Mouse (Mus musculus) neural tube, embryonic 15.5 days (tissue): ENCODE data around the gene Smyd3. TPM values are rescaled to one million over a fixed set of nuclear protein-coding genes. Genes with fewer than 3 reads are reported as not detected.

Experiments
- ATAC-seq: fragments of 200-750 bp; cut with Nextera tagmentation; 2 replicates; pipeline ENCODE4 v1.8.0; 2017; ENCODE audit warnings: mild to moderate bottlenecking, moderate TSS enrichment, moderate library complexity; ENCODE audit not compliant: low FRiP score
- H3K27ac ChIP-seq: fragments of 300-500 bp; sonication (generic); replicated peaks from 2 replicates; pipeline ENCODE4 v1.5.1; 2015; ENCODE audit warnings: mild to moderate bottlenecking, inconsistent platforms
- H3K27me3 ChIP-seq: fragments of 300-500 bp; sonication (generic); replicated peaks from 2 replicates; pipeline ENCODE4 v1.6.1; 2015; ENCODE audit warnings: inconsistent platforms
- H3K36me3 ChIP-seq: fragments of 300-500 bp; sonication (generic); 2 replicates; pipeline ENCODE4 v1.6.1; 2015; ENCODE audit warnings: inconsistent platforms
- H3K4me1 ChIP-seq: fragments of 300-500 bp; sonication (generic); 2 replicates; pipeline ENCODE4 v1.6.1; 2015; ENCODE audit warnings: inconsistent platforms
- H3K4me2 ChIP-seq: fragments of 300-500 bp; sonication (generic); 2 replicates; pipeline ENCODE4 v1.6.1; 2015; ENCODE audit warnings: inconsistent platforms, mild to moderate bottlenecking, moderate library complexity
- H3K4me3 ChIP-seq: fragments of 300-500 bp; sonication (generic); replicated peaks from 2 replicates; pipeline ENCODE4 v1.5.1; 2015; ENCODE audit warnings: mild to moderate bottlenecking, inconsistent platforms
- H3K9ac ChIP-seq: fragments of 300-500 bp; sonication (generic); replicated peaks from 2 replicates; pipeline ENCODE4 v1.6.1; 2015; ENCODE audit warnings: mild to moderate bottlenecking, inconsistent platforms
- H3K9me3 ChIP-seq: fragments of 300-500 bp; sonication (generic); replicated peaks from 2 replicates; pipeline ENCODE4 v1.6.1; 2016; ENCODE audit warnings: inconsistent platforms
- WGBS: fragments of 180-500 bp; shearing (Covaris S2); methylation state at CpG from one replicate; pipeline ENCODE4 v1.1.7; 2015; ENCODE audit warnings: mixed read lengths; 5-methylcytosine and 5-hydroxymethylcytosine counted together
- polyA plus RNA-seq: library from polyadenylated mRNA; unstranded; fragments of >200 nt; fragmentation: Nextera tagmentation; extraction: Ambion mirVana; gene quantifications from 2 replicates; pipeline ENCODE4 v1.2.1, GENCODE M21; 2015

Smyd3 gene
- polyA plus RNA-seq, 1 experiment from 2014 or later, result 26.0 TPM

DNA sequence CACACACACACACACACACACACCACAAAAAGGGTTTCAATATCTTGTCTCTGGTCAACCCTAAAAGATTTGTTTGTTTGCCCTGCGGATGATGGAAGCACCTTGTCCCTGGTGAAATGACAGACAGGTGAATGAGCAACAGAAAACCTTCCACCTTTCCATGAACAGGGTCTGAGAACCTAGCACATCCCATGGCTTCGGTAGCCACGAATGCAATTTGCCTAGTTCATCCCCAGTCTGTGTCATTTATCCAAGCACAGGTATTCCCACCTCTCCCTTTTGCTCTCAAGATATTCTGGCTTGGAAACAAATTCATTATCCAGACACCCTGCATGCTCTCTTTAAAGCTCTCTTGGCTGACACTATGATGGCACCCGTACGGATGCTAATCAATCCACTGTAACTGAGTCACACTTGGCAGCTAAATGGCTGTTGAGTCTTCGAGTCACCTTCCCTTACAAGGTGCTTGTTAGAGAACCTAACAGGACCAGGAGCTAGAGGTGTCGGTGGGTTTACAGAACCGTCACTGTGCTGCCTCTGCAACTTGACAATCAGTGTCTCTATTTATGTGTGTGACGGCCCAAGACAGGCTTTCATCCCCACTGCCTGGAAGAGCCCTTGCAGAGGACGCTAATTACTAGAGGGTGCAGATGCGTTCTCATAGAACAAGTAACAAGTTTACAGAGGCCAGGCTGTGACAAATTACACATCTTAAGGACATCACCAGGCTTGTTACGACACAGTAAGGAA lies 309.8 kb downstream of the Smyd3 start:
- Histone ChIP-seq H3K4me2 (no peak overlapping the region), H3K27ac (no peak overlapping the region), H3K36me3 (no peaks in the 10 kb centered on the region), H3K4me3 (no peak overlapping the region), H3K27me3 (no peaks in the 10 kb centered on the region), H3K4me1 (peaks cover 17% of the 10 kb centered on the region), H3K9me3 (no peaks in the 10 kb centered on the region), H3K9ac (no peak overlapping the region)
- no peak for ATAC-seq
- WGBS, result 51% methylated on average over 12 of the region's 12 CpGs

DNA sequence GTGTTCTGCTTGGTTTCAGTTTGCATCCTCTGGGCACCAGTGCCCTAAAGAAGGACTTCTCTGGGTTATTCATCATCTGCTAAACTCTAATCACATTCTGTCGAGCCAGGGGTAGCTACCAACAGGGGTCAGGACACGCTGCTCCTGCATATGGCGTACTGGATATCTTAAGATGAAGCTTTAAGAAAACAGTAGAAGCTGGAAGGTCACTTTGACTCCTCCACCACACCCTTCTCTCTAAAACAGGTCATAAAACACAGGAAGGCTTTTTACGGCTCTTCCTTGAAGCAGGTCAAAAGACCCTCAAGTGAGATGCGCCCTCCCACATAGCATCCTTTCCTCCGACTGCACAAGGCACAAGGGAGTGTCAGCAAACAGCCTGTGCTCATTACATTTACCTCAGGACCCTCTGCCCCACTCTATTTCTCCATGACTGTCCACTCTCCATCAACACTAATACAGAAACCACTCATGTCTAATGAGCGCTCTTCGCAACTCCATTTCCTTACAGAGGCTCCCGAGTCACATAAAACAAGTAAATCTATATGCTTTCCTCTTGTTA lies 310.6 kb downstream of the Smyd3 start:
- Histone ChIP-seq H3K27me3 (no peaks in the 10 kb centered on the region), H3K36me3 (no peaks in the 10 kb centered on the region), H3K4me2 (no peak overlapping the region), H3K4me1 (peaks cover 17% of the 10 kb centered on the region), H3K27ac (no peak overlapping the region), H3K9ac (no peak overlapping the region), H3K4me3 (no peak overlapping the region), H3K9me3 (no peaks in the 10 kb centered on the region)
- no peak; the same call in 1 of the 2 replicates for ATAC-seq
- WGBS, result 47% methylated on average over 9 of the region's 9 CpGs

DNA sequence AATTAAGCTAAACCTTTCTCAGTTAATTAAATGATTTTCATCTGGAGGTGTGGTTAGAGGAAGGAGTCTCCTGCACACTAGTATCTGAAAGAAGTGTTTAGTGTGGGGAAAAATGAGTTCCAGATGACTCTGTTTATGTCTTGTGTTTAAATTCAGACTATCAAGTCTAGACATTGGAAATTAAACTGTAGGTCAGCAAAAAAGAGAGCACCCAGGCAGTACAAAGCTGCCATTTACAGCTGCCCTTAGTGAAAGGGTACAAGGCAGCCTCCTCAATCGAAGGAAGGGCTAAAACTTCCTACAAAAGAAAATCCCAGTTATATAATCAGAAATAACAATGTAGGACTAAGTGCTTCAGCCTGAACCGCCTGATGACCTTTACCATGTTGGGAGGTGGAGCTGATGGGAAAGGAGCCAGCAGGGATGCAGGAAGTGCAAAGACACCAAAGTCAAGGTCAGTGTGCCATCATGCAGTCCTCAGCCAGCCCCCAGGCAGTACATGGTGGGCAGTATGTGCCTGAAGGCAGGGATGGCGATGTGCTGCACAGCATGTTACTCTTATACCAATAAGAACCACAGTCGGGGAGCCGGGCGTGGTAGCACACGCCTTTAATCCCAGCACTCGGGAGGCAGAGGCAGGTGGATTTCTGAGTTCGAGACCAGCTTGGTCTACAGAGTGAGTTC lies 319.2 kb downstream of the Smyd3 start:
- Histone ChIP-seq H3K9ac (no peak overlapping the region), H3K4me3 (no peak overlapping the region), H3K4me1 (peaks cover 12% of the 10 kb centered on the region), H3K36me3 (no peaks in the 10 kb centered on the region), H3K27ac (no peak overlapping the region), H3K4me2 (no peak overlapping the region), H3K9me3 (no peaks in the 10 kb centered on the region), H3K27me3 (no peaks in the 10 kb centered on the region)
- ATAC-seq, result no peak
- WGBS, result 85% methylated on average over 9 of the region's 9 CpGs

DNA sequence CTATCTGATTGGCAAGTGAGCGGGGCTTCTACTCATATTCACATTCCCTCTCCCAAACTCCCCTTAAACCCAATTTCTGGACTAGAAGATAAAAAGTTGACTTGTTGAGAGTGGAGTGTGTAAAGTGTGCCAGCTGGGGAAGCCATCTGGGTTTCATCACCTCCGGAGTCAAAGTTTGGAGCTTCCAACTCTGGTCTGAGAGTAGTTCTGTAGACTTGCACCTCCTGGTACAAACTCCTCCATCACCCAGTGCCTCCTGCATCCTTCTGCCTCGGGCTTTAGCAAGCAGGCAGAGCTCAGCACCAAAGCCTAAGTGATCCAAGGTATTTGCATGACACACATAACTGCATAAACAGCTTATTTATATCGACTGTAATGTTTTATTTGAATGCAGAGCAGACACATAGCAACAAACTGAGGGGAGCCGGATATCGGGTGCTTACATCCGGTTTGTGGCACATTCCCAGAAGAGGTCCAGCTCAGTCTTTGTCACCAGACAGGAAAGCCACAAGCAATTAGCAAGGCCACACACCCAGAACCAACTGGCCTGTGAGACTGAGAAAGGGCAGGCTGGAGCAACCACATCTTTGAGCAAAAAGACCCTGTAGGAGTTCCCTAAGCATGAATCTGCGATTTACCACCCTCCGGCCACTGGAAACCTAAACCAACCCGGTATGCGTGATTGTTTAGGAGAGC lies 319.9 kb downstream of the Smyd3 start:
- no peak overlapping the region for H3K4me2 ChIP-seq
- no peaks in the 10 kb centered on the region for H3K36me3 ChIP-seq
- H3K9ac ChIP-seq, result no peak overlapping the region
- H3K27me3 ChIP-seq, result no peaks in the 10 kb centered on the region
- no peak overlapping the region for H3K27ac ChIP-seq
- peaks cover 12% of the 10 kb centered on the region for H3K4me1 ChIP-seq
- WGBS, result 54% methylated on average over 11 of the region's 11 CpGs
- H3K4me3 ChIP-seq, result no peak overlapping the region
- no peaks in the 10 kb centered on the region for H3K9me3 ChIP-seq
- no peak for ATAC-seq

DNA sequence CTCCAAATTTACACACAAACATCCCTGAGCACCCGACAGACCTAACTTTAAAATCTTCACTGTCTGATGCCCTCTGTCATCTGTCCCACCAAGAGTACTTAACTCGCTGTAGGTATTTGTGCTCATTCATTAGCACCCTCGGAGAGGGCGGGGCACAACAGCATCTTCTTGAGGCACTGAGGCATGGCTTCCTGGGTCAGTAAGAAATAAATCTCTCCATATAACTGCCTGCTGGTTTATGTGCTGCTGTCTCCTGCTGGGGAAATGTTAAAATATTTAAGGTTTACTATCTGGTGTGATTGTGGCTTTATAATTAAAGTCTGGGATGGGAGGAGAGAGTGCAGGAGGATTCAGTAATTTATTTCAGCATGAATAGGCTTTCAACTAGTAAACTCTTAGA lies 320.7 kb downstream of the Smyd3 start:
- Histone ChIP-seq H3K9me3 (no peaks in the 10 kb centered on the region), H3K4me2 (no peak overlapping the region), H3K4me1 (peaks cover 12% of the 10 kb centered on the region), H3K4me3 (no peak overlapping the region), H3K27ac (no peak overlapping the region), H3K36me3 (no peaks in the 10 kb centered on the region), H3K9ac (no peak overlapping the region), H3K27me3 (no peaks in the 10 kb centered on the region)
- no peak for ATAC-seq
- WGBS, result 12% methylated on average over 4 of the region's 4 CpGs

DNA sequence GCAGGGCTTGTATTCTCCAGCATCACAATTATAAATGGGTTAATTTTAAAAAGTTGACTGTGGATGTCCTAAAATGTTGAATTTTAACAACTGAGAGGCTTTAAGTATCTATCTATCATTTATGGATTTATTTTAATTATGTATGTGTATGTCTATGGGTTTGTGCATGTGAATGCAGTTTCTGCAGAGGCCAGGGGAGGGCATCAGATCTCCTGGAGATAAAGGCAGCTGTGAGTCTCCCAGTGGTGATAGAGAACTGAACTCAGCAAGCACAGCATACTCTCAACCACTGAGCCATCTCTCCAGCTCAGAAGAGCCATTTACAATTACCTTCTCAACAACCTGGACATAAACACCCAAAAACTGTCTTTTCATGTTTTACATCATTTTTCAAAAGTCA lies 321.4 kb downstream of the Smyd3 start:
- H3K36me3 ChIP-seq, result no peaks in the 10 kb centered on the region
- H3K27ac ChIP-seq, result no peak overlapping the region
- H3K4me1 ChIP-seq, result peaks cover 12% of the 10 kb centered on the region
- H3K4me2 ChIP-seq, result no peak overlapping the region
- H3K9ac ChIP-seq, result no peak overlapping the region
- H3K9me3 ChIP-seq, result no peaks in the 10 kb centered on the region
- no peak overlapping the region for H3K4me3 ChIP-seq
- H3K27me3 ChIP-seq, result no peaks in the 10 kb centered on the region
- no peak for ATAC-seq

DNA sequence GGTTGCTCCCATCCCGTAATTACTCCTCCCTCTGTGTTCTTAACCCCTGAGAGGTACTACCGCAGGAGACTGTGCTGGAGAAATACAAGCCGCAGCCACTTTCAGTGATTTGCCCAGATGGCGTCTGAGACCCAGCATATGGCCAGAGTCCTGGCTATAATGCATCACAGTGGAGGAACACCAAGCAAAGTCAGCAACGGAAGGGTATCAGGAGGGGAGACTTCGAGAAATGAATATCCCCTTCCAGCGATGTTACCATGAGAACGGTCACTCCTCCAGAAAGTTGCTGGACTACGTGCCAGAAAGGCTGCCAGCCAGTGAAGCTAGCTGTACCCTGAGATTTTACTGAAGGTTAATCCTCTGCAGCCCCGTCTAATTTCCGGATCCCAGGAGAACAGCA lies 325.1 kb downstream of the Smyd3 start:
- Histone ChIP-seq H3K9me3 (no peaks in the 10 kb centered on the region), H3K36me3 (no peaks in the 10 kb centered on the region), H3K27ac (no peak overlapping the region), H3K4me3 (no peak overlapping the region), H3K9ac (no peak overlapping the region), H3K4me1 (peaks cover 18% of the 10 kb centered on the region), H3K27me3 (no peaks in the 10 kb centered on the region), H3K4me2 (no peak overlapping the region)
- no peak for ATAC-seq
- 84% methylated on average over 11 of the region's 11 CpGs for WGBS

DNA sequence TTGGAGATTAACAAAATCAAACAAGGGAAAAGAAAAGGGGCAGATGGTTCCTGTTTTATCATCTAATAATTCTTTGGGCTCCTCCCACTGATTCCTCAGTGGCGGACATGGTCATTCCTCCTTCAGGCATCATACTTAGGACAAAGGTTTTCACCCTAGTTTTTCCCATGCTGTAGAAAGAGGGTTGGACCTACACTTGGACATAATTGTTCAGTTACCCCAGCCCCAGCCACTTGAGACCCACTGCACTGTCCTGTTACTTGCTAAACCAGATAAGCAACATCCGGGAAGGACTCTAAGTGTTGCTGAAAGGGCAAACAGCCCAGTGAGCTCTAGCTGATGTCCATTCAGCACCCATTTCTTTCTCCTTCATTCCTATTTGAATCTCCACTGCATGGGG lies 327.0 kb downstream of the Smyd3 start:
- no peaks in the 10 kb centered on the region for H3K27me3 ChIP-seq
- no peak overlapping the region for H3K9ac ChIP-seq
- H3K9me3 ChIP-seq, result no peaks in the 10 kb centered on the region
- no peak overlapping the region for H3K27ac ChIP-seq
- H3K4me1 ChIP-seq, result peaks cover 12% of the 10 kb centered on the region; the same call in 1 of the 2 replicates
- 90% methylated on average over 2 of the region's 2 CpGs for WGBS
- H3K4me3 ChIP-seq, result no peak overlapping the region
- ATAC-seq, result no peak
- no peak overlapping the region for H3K4me2 ChIP-seq
- H3K36me3 ChIP-seq, result no peaks in the 10 kb centered on the region

DNA sequence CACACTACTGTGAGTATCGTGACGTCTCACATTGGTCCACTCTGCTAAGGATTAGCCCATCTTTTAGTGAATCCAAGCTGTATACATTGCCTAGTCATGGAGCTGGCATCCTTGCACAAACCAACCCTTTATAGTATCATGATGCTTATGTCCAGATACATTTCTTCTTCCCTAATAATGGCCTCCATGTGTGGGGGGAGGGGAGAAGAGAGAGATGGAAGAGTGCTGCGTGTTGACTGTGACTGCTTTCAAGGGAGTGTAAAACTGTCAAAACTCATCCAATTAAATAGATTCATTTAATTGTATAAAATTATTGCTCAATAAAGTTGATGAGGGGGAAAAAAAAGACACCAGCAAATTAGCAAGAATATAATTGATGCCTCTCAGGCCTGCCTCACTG lies 330.7 kb downstream of the Smyd3 start:
- no peak; the same call in 1 of the 2 replicates for ATAC-seq
- Histone ChIP-seq H3K4me3 (no peak overlapping the region), H3K36me3 (no peaks in the 10 kb centered on the region), H3K9me3 (no peaks in the 10 kb centered on the region), H3K27me3 (no peaks in the 10 kb centered on the region), H3K4me1 (peaks cover 21% of the 10 kb centered on the region; the same call in 1 of the 2 replicates), H3K4me2 (no peak overlapping the region), H3K27ac (no peak overlapping the region), H3K9ac (no peak overlapping the region)
- WGBS, result 51% methylated on average over 3 of the region's 3 CpGs

DNA sequence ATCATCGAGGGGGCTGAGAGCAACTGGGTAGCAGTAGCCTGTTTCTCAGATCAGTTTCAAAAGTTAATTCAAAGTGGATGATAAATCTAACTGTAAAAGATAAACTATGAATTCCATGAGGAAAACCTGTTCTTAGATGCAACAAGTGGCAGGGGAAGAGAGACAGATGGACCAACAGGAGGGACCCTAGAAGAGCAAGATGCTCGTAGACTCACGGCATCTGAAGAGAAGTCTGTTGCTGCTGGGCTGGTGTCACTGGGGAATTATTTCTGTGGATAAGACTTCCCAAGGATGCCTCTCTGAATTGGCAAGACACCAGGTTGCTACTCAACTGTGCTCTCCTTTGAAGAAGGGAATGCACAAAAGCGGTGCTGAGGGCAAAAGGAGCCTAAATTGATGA lies 333.2 kb downstream of the Smyd3 start:
- Histone ChIP-seq H3K27ac (no peak overlapping the region), H3K36me3 (no peaks in the 10 kb centered on the region), H3K4me3 (no peak overlapping the region), H3K4me2 (no peak overlapping the region), H3K27me3 (no peaks in the 10 kb centered on the region), H3K9ac (no peak overlapping the region), H3K4me1 (peaks cover 21% of the 10 kb centered on the region; the same call in 1 of the 2 replicates), H3K9me3 (no peaks in the 10 kb centered on the region)
- 81% methylated on average over 4 of the region's 4 CpGs for WGBS
- ATAC-seq, result no peak

DNA sequence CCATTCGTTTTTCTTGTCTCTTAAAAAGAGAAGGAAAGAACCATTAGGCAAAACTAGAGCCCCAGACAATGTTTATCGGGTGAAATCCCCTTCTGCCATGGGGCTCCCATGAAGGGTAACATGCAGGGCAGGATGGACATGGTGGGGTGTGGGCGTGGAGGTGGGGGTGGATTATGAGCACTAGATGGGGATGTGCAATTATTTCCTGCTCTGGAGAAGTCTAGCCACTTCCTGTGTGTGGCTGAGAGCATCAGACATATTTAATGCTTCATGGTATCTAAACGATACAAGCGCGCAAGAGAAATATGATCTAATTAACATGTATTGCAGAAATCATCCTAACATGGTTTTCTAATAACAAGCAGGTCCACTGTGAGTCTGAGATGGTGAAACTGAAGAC lies 334.3 kb downstream of the Smyd3 start:
- 63% methylated on average over 6 of the region's 6 CpGs for WGBS
- no peak for ATAC-seq
- H3K9ac ChIP-seq, result no peak overlapping the region
- H3K4me3 ChIP-seq, result no peak overlapping the region
- H3K9me3 ChIP-seq, result no peaks in the 10 kb centered on the region
- H3K4me1 ChIP-seq, result peaks cover 20% of the 10 kb centered on the region; the same call in 1 of the 2 replicates
- H3K36me3 ChIP-seq, result no peaks in the 10 kb centered on the region
- H3K4me2 ChIP-seq, result no peak overlapping the region
- H3K27ac ChIP-seq, result no peak overlapping the region
- no peaks in the 10 kb centered on the region for H3K27me3 ChIP-seq
